Mouse (Mus musculus): ENCODE data around the gene Tmem63b. TPM values are rescaled to one million over a fixed set of nuclear protein-coding genes. Genes with fewer than 3 reads are reported as not detected.

Tmem63b gene
- polyA plus RNA-seq, 1 experiment from 2014 or later: 38.0 TPM

DNA sequence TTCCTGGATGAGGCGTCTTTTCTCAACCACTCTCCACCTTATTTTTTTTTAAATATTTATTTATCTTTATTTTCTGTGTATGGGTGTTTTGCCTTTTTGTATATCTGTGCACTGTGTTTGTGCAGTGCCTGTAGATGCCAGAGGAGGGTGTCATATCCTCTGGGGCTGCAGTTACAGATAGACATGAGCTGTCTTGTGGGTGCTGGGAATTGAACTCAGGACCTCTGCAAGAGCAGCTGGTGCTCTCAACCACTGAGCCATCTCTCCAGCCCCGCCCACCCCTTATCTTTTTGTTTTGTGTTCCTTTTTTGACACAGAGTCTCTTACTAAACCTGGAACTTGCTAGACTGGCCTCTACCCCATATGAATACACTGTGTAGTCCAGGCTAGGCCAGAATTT, 40.8 kb upstream of the Tmem63b start:
- Histone ChIP-seq H3K36me3 (no peaks in the 10 kb centered on the region), H3K4me2 (no peak overlapping the region), H3K27ac (no peak overlapping the region), H3K9me3 (no peaks in the 10 kb centered on the region), H3K27me3 (peaks cover 2% of the 10 kb centered on the region; the same call in 1 of the 2 replicates), H3K4me1 (peaks cover 15% of the 10 kb centered on the region), H3K9ac (no peak overlapping the region), H3K4me3 (no peak overlapping the region)
- no peak for ATAC-seq (ENCODE audit: insufficient number of reproducible peaks, insufficient read depth, low FRiP score, low TSS enrichment, low read depth)
- WGBS: 88% methylated on average over 2 of the region's 2 CpGs

GRCm38 (mm10) chr17:45726249-45726648, 39.5 kb upstream of the Tmem63b start:
- 47% methylated on average over 7 of the region's 7 CpGs for WGBS
- Histone ChIP-seq H3K27ac (no peak overlapping the region), H3K9ac (no peak overlapping the region)

GRCm38 (mm10) chr17:45724574-45724921, 37.8 kb upstream of the Tmem63b start:
- peaks cover 9% of the 10 kb centered on the region for H3K4me1 ChIP-seq
- ATAC-seq (ENCODE audit: insufficient number of reproducible peaks, insufficient read depth, low FRiP score, low TSS enrichment, low read depth): no peak
- no peak overlapping the region for H3K4me2 ChIP-seq
- H3K36me3 ChIP-seq: no peaks in the 10 kb centered on the region
- 84% methylated on average over 10 of the region's 10 CpGs for WGBS
- H3K27me3 ChIP-seq: no peaks in the 10 kb centered on the region
- peak overlapping the region; percentile 50; the same call in 1 of the 2 replicates for H3K4me3 ChIP-seq
- H3K9ac ChIP-seq: no peak overlapping the region; the same call in 1 of the 2 replicates
- no peak overlapping the region for H3K27ac ChIP-seq
- H3K9me3 ChIP-seq: no peaks in the 10 kb centered on the region

More at GRCm38 (mm10) chr17:45726249-45726648, 39.5 kb upstream of the Tmem63b start:
- Histone ChIP-seq H3K27me3 (no peaks in the 10 kb centered on the region), H3K9me3 (no peaks in the 10 kb centered on the region), H3K4me2 (no peak overlapping the region), H3K4me1 (peaks cover 12% of the 10 kb centered on the region), H3K36me3 (no peaks in the 10 kb centered on the region), H3K4me3 (no peak overlapping the region)
- ATAC-seq (ENCODE audit: insufficient number of reproducible peaks, insufficient read depth, low FRiP score, low TSS enrichment, low read depth): no peak

DNA sequence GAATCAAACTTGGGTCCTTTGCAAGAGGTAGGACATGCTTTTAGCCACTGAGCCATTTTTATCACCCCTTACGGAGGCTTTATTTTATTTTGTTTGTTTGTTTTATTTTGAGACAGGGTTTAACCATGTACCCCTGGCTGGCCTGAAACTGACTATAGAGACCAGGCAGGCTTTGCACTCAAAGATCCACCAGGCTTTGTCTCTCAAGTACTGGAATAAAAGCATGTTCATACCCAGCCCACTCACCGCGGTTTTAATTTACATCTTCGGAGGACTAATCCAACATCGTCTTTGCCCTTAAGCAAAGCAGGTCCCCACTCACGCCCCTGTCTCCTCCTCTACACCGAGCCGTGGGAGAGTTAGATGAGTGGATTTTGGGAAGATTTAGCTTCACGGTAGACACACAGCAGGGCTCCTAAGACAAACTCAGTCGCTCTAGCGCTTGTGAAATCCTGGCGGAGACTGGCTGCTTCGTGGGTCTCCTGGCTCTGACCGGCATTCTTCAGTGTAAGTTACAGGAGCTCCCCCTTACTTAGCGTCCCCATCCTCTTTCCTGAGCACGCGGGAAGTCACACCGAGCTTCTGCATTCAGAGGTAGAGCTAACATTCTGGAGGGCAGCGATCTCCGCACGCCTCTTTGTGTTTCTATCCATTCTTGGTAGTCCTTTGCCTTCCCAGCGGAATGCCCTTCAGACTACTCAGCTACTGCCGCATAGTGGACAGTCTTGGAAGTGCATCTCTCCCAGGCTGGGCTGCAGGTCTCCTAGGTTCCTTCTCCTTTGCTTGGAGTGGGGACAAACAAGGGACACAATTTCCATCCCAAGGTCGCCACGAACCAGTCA, 37.2 kb upstream of the Tmem63b start:
- Histone ChIP-seq H3K9ac (peak overlapping the region; percentile 76), H3K27ac (peak overlapping the region; percentile 89), H3K36me3 (no peaks in the 10 kb centered on the region), H3K27me3 (no peaks in the 10 kb centered on the region), H3K4me1 (peaks cover 9% of the 10 kb centered on the region), H3K9me3 (no peaks in the 10 kb centered on the region), H3K4me3 (peak overlapping the region; percentile 50), H3K4me2 (peak overlapping the region; percentile 68)
- WGBS: 4% methylated on average over 25 of the region's 25 CpGs
- ATAC-seq (ENCODE audit: insufficient number of reproducible peaks, insufficient read depth, low FRiP score, low TSS enrichment, low read depth): no peak

DNA sequence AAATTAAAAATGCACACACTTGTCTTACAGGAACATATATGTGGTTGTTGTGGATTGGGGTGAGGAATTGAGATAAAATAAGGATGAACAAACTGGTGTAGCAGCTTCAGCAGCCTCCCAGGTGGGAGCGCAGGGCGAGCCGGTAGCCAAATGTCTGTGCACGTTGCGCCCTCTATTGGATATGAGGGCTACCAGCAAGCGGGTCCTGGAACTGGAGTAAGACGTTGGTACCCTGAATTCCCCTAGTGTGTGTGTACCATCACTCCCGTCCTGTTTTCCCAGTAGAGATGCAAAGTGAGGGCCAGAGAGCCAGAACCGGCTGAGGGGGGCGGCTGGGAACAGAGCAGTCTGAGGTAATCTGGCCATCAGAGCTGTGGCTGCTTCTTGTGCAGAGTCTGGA, 31.6 kb upstream of the Tmem63b start:
- no peaks in the 10 kb centered on the region for H3K36me3 ChIP-seq
- H3K4me3 ChIP-seq: no peak overlapping the region
- H3K27ac ChIP-seq: no peak overlapping the region
- peaks cover 6% of the 10 kb centered on the region for H3K4me1 ChIP-seq
- no peak overlapping the region for H3K9ac ChIP-seq
- no peaks in the 10 kb centered on the region for H3K27me3 ChIP-seq
- no peak for ATAC-seq (ENCODE audit: insufficient number of reproducible peaks, insufficient read depth, low FRiP score, low TSS enrichment, low read depth)
- H3K9me3 ChIP-seq: no peaks in the 10 kb centered on the region
- 11% methylated on average over 10 of the region's 10 CpGs for WGBS
- H3K4me2 ChIP-seq: no peak overlapping the region

DNA sequence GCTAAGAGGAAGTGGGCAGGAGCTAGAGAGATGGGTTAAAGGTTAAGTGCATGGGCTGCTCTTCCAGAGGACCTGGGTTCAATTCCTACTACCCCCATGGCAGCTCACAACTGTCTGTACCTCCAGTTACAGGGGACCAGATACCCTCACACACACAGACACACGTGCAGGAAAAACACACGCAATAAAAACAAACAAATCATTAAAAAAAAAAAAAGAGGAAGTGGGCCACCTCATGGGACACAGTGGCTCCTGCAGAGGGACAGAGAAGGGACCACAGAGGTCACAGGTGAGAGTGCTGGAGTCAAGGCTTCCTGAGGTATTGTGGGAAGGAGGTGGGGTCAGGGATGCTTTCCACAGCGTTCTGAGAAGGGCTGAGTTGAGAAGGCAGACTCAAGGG, 24.8 kb upstream of the Tmem63b start:
- H3K4me3 ChIP-seq: no peak overlapping the region
- no peaks in the 10 kb centered on the region for H3K9me3 ChIP-seq
- no peak overlapping the region for H3K4me2 ChIP-seq
- no peaks in the 10 kb centered on the region for H3K36me3 ChIP-seq
- H3K27me3 ChIP-seq: no peaks in the 10 kb centered on the region
- no peaks in the 10 kb centered on the region for H3K4me1 ChIP-seq
- WGBS: 49% methylated on average over 3 of the region's 3 CpGs
- no peak overlapping the region for H3K9ac ChIP-seq
- no peak overlapping the region for H3K27ac ChIP-seq
- no peak for ATAC-seq (ENCODE audit: insufficient number of reproducible peaks, insufficient read depth, low FRiP score, low TSS enrichment, low read depth)

DNA sequence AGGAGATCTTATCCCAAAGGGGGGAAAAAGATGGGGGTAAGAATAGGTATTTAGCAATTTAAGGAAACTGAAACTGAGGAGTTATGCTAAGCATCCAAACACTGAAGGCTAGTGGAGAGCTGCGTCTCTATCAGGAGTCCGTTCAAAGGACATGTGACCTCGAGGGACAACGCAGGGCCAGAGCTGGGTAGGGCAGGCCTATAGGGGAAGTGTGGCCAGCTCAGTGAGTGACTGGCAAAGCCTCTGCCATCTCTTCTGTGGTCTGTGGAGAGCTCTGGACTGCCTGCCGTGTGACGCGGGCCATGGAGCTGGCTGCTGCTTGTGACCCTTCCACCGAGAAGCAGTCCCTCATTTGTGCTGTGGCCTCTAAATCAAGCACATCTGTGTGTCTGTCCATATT, 23.7 kb upstream of the Tmem63b start:
- H3K4me1 ChIP-seq: no peaks in the 10 kb centered on the region
- ATAC-seq (ENCODE audit: insufficient number of reproducible peaks, insufficient read depth, low FRiP score, low TSS enrichment, low read depth): no peak
- H3K27ac ChIP-seq: no peak overlapping the region
- H3K4me3 ChIP-seq: no peak overlapping the region
- H3K9me3 ChIP-seq: no peaks in the 10 kb centered on the region
- H3K9ac ChIP-seq: no peak overlapping the region
- no peak overlapping the region for H3K4me2 ChIP-seq
- 72% methylated on average over 8 of the region's 8 CpGs for WGBS
- no peaks in the 10 kb centered on the region for H3K36me3 ChIP-seq
- no peaks in the 10 kb centered on the region for H3K27me3 ChIP-seq

DNA sequence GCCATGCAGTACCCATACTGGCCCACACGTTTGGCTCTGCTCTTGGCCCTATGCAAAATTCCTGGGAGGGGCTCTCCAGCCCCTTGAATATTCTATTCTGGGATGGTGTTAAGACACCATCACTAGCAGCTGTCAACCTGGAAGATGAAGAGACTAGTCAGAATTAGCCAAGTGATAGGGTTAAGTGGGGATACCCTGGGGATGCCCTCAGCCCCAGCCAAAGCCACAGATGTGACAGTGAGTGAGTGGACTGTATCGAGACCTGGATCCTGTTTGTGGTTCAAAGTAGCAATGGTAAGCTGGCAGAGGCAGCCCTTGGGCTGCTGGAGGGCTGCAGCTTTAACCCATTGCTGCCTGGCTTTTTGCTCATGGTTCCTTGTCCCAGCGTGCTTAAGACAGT, 23.1 kb upstream of the Tmem63b start:
- no peaks in the 10 kb centered on the region for H3K27me3 ChIP-seq
- no peak overlapping the region for H3K4me3 ChIP-seq
- no peak overlapping the region for H3K9ac ChIP-seq
- H3K4me1 ChIP-seq: no peaks in the 10 kb centered on the region
- 38% methylated on average over 3 of the region's 3 CpGs for WGBS
- no peak for ATAC-seq (ENCODE audit: insufficient number of reproducible peaks, insufficient read depth, low FRiP score, low TSS enrichment, low read depth)
- no peaks in the 10 kb centered on the region for H3K36me3 ChIP-seq
- no peak overlapping the region for H3K4me2 ChIP-seq
- H3K9me3 ChIP-seq: no peaks in the 10 kb centered on the region
- no peak overlapping the region for H3K27ac ChIP-seq

GRCm38 (mm10) chr17:45708179-45708578, 21.5 kb upstream of the Tmem63b start:
- Histone ChIP-seq H3K4me3 (no peak overlapping the region), H3K9me3 (no peaks in the 10 kb centered on the region), H3K27me3 (no peaks in the 10 kb centered on the region), H3K9ac (no peak overlapping the region), H3K4me1 (no peaks in the 10 kb centered on the region), H3K27ac (no peak overlapping the region), H3K4me2 (no peak overlapping the region), H3K36me3 (no peaks in the 10 kb centered on the region)
- WGBS: 82% methylated on average over 8 of the region's 8 CpGs
- no peak for ATAC-seq (ENCODE audit: insufficient number of reproducible peaks, insufficient read depth, low FRiP score, low TSS enrichment, low read depth)

DNA sequence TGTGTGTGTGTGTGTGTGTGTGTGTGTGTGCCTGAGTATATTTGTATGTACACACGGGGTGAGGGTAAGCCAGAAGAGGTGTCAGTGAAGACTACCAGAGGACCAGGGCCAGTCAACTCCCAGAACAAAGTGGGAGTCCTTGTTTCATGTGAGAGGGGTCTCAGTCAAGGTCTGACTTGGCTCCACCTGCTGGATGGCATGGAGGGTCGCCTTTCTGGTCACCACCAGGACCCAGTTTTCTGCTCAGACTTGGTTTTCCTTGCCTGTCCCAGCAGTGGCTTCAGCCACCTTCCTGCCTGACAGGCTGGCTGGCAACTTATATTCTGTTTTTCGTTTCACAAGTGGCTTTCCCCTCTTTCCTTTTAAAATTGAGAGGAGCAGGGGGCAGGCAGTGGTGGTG, 20.7 kb upstream of the Tmem63b start:
- no peaks in the 10 kb centered on the region for H3K4me1 ChIP-seq
- WGBS: 24% methylated on average over 3 of the region's 3 CpGs
- H3K4me3 ChIP-seq: no peak overlapping the region
- no peak overlapping the region for H3K27ac ChIP-seq
- H3K36me3 ChIP-seq: no peaks in the 10 kb centered on the region
- H3K9ac ChIP-seq: no peak overlapping the region
- H3K27me3 ChIP-seq: no peaks in the 10 kb centered on the region
- no peak overlapping the region for H3K4me2 ChIP-seq
- ATAC-seq (ENCODE audit: insufficient number of reproducible peaks, insufficient read depth, low FRiP score, low TSS enrichment, low read depth): no peak
- H3K9me3 ChIP-seq: no peaks in the 10 kb centered on the region

DNA sequence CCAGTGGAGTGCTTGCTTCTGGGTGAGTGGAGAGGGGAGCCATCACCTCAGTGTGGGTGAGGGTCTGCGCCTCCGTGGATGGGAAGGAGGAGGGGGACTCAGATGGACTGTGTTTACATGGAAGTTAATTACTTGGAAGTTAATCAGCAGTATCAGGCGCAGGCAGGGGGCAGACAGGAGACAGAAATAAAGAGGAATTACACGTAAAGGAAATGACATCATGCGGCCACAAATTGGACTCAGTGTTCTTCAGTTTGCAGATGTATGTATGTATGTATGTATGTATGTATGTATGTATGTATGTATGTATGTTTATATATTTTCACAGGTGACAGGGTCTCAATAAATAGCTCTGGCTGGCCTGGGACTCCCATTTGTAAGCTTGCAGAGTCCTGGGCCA, 20.1 kb upstream of the Tmem63b start:
- 66% methylated on average over 5 of the region's 5 CpGs for WGBS
- no peak for ATAC-seq (ENCODE audit: insufficient number of reproducible peaks, insufficient read depth, low FRiP score, low TSS enrichment, low read depth)
- no peak overlapping the region for H3K4me2 ChIP-seq

DNA sequence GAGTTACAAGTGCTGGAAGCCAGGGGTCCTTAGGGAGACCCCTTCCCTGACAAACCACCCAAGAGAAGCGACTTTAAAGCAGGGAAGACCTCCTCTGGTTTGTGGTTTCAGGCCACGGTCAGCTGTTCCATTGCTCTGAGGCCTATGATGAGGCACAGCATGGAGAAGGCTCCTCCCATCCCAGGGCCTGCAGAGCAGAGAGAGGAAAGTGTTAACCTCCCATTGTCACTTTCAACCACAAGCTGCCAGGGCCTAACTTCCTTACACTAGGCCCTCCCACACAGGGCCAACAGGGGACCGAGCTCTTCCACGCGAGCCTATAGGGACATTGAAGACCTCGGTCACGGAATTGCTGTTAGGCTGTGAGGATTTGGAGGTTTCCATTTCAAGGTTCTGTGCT, 16.5 kb upstream of the Tmem63b start:
- H3K27ac ChIP-seq: 0 out of 2 replicates have a peak overlapping the region, but pooled peaks have one; percentile 14
- peaks cover 15% of the 10 kb centered on the region for H3K36me3 ChIP-seq
- H3K27me3 ChIP-seq: no peaks in the 10 kb centered on the region
- no peak for ATAC-seq (ENCODE audit: insufficient number of reproducible peaks, insufficient read depth, low FRiP score, low TSS enrichment, low read depth)
- H3K4me3 ChIP-seq: no peak overlapping the region
- 53% methylated on average over 7 of the region's 7 CpGs for WGBS
- no peak overlapping the region for H3K4me2 ChIP-seq
- no peak overlapping the region for H3K9ac ChIP-seq
- peaks cover 17% of the 10 kb centered on the region; the same call in 1 of the 2 replicates for H3K4me1 ChIP-seq
- H3K9me3 ChIP-seq: no peaks in the 10 kb centered on the region

More for the DNA sequence above, 20.1 kb upstream of the Tmem63b start:
- Histone ChIP-seq H3K4me1 (no peaks in the 10 kb centered on the region), H3K27ac (no peak overlapping the region), H3K9ac (no peak overlapping the region), H3K4me3 (no peak overlapping the region), H3K36me3 (no peaks in the 10 kb centered on the region), H3K9me3 (no peaks in the 10 kb centered on the region), H3K27me3 (no peaks in the 10 kb centered on the region)
